Mouse (Mus musculus): Measurements from ENCODE around the gene Gm3278.

Gene Gm3278

GRCm38 (mm10) chr14:4892116-4892515 is at the start of gene Gm3278:
Gm3278 (plus strand) TSS chr14:4892416.
- 67% methylated on average over 1 of the region's 3 CpGs for WGBS

GRCm38 (mm10) chr14:4855299-4855980 is 36.8 kb upstream of the Gm3278 start, which contains the start of gene Gm3264:
Gm3264 (plus strand) TSS chr14:4855576.
- 2% methylated on average over 45 of the region's 59 CpGs for WGBS
